Mouse (Mus musculus): Measurements from ENCODE around the gene Mzf1.

Mzf1 gene

DNA sequence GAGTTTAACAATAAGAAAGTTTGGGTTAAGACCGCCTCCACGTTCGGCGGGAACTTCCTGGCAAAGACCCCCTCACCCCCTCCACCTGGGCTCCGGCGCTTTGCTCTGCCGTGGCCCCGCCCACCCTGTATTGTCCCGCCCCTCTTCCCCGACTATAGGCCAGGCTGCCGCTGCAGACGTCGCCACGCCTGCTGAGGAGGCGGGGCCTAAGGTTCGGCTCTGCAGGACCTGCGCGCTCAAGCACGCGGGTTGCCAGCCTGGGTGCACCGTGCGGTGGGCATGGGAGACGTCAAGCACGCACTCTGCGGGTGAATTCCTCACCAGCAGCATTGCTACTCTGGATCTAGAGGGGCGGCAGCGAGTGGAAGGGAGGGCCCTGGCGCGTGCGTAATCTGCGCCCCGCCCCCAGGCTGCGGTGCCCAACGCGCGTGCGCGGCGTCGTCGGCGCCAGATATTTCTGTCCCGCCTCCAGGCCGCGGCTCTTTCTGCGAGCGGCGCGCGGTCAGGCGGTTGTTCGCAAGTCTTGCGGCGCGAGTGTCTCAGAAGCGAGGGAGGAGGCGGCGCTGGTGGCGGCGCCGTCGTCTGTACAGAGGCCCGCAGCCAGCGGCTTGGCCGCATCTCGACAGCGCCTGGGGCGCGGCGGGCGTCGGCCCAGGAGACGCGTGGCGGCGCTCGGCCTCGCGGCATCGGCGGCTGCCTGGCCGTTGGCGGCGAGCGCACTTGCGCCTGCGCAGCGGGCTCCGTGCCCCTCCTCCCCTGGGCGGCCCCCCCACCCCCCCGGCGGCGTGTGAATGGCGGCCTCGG is 30.4 kb downstream of the Mzf1 start:
- Histone ChIP-seq H3K36me3 (ENCODE audit: control insufficient read depth, insufficient read depth, low read length, poor library complexity, severe bottlenecking) (peaks cover 19% of the 10 kb centered on the region), H3K27me3 (ENCODE audit: control insufficient read depth, insufficient read depth, low read length, poor library complexity, severe bottlenecking) (no peaks in the 10 kb centered on the region)
- DNase-seq (ENCODE audit: low read depth, low spot score), result peak; percentile 96

DNA sequence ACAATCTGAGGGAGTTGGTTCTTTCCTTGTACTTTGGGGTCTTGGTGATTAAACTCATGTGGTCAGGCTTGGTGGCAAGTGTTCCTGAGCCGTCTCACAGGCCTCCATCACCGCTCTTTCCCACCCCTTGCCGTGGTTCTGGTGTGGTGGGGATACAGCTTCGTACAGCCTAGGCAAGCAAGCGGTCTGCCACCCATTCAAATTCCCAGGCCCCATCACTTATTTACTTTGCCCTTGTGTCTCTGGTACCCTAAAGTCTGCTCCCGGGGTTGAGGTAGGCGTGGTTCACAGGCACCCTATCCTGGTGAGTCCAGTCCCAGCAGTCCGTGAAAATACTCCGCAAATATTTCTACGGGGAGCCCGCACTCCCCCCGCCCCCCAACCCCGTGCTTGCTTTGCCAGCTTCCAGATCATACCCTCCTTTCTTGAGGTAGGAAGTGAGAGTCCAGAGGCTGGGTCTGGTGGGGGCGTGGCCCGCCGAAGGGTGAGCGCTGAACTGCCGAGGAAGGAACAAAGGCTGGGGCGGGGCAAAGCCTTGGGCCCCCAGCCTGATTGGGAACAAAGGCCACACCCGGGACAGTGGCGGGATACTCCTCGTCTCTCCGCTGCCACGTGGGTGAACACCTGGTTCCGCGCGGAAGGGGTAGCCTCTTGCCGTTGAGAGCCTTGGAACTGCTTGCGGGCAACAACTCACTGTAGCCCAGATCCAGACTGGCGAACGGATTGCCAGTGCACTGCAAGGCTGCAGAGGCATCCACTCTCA is 31.6 kb downstream of the Mzf1 start:
- no peaks in the 10 kb centered on the region for H3K27me3 ChIP-seq (ENCODE audit: control insufficient read depth, insufficient read depth, low read length, poor library complexity, severe bottlenecking)
- peak; percentile 77 for DNase-seq (ENCODE audit: low read depth, low spot score)
- peaks cover 10% of the 10 kb centered on the region; the same call in 1 of the 2 replicates for H3K36me3 ChIP-seq (ENCODE audit: control insufficient read depth, insufficient read depth, low read length, poor library complexity, severe bottlenecking)

DNA sequence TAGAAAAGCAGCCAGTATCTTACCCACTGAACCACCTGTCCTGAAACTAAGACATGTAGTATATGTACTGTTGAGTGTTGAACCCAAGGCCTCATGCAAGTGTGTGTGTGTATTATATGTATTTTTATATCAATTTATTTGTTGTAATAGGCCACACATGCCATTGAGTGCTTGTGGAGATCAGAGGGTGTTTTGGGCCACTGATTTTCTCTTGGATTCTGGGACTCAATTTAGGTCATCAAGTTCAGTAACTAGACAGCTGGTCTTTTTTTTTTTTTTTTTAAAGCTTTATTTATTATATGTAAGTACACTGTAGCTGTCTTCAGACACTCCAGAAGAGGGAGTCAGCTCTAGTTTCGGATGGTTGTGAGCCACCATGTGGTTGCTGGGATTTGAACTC is 39.3 kb downstream of the Mzf1 start:
- no peak for DNase-seq (ENCODE audit: low read depth, low spot score)
- H3K36me3 ChIP-seq (ENCODE audit: control insufficient read depth, insufficient read depth, low read length, poor library complexity, severe bottlenecking), result no peaks in the 10 kb centered on the region
- no peaks in the 10 kb centered on the region for H3K27me3 ChIP-seq (ENCODE audit: control insufficient read depth, insufficient read depth, low read length, poor library complexity, severe bottlenecking)

DNA sequence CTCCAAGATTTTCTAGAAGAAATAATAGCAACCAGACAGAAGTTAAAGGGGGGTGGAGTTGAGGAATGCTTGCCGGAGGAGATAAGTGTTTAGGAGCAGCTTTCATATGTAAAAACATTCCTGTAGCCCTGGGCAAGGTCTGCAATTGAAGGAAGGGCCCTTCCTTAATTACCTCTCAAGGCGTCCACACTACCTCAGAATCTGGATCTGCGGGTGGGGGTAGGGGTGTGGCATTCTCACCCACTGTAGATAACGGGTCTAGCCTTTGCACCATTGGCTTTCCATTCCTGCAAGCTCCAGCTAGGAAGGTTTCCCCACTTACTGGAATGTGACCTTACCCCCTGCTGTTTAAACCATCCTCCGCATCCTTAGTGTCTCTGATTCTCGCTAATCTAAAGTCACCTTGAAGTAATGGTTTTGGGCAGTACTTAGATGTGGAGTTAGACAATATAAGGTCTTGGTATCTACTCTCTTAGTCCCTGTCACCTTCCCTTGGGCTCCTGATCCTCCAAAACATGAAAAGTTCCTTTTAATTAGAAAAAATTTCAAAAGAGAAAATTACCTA is 40.2 kb downstream of the Mzf1 start:
- DNase-seq (ENCODE audit: low read depth, low spot score), result no peak
- Histone ChIP-seq H3K36me3 (ENCODE audit: control insufficient read depth, insufficient read depth, low read length, poor library complexity, severe bottlenecking) (no peaks in the 10 kb centered on the region), H3K27me3 (ENCODE audit: control insufficient read depth, insufficient read depth, low read length, poor library complexity, severe bottlenecking) (no peaks in the 10 kb centered on the region)

DNA sequence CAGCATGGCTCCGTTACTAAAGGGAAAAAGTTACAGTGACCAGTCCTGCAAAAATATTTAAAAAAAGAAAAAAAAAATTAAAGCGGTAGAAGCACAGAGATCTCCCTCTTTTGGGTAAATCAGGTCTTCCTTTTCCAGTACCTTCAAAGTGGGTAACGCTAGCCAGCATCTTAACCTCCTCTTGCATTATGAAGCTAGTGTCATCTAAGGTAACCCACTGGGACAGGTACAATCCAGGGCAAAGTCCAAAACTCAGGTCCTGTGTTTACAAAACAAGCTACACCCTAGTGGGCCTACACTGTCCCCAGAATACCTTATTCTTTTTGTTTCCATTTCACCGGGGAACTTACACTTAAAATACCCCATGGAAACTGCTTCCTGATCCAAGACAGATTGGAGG is 40.9 kb downstream of the Mzf1 start:
- no peaks in the 10 kb centered on the region for H3K36me3 ChIP-seq (ENCODE audit: control insufficient read depth, insufficient read depth, low read length, poor library complexity, severe bottlenecking)
- no peak for DNase-seq (ENCODE audit: low read depth, low spot score)

DNA sequence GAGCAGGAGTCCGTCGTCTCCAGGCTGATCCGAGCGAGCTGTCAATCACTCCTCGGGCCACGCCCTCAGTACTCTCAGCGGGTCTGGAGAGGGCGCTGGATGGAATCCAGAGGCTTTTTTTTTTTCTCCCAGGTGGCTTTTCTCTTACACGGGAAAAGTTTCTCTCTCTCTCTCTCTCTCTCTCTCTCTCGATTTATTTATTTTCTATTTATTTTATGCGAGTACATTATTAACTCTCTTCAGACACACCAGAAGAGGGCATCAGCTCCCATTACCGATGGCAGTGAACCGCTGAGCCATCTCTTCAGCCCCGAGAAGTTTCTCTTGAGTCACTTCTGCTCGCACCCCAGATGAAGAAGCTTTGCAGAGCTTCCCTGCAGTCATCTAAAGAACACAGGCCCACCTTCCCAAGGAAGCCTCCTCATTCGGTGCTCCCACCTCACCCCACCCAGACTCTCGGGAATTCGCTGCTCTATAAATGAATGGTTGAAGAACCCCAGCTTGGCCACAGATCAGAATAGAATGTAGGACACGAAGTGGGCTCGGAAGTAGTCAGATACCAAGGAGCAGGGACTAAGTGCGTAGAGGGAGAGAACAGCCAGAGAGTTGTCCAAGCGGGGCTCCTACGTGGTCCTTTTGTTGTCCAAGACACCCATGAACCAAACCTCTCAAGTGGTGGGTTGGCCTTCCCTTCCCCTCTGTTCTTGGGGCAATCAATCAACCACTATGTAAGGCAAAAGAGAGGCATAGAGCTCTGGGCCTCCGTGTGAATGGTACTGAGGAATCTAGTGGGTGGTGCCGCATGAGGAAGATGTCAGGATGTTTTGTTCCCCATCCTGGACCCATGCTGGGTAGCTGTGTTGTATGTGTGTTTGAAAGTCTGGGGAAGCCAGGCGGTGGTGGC is 44.3 kb downstream of the Mzf1 start, which contains the start of gene Zbtb45:
Gene Zbtb45 (minus strand): TSS at position 30 of the 904 bp plus-strand sequence.
- Histone ChIP-seq H3K27me3 (ENCODE audit: control insufficient read depth, insufficient read depth, low read length, poor library complexity, severe bottlenecking) (no peaks in the 10 kb centered on the region), H3K36me3 (ENCODE audit: control insufficient read depth, insufficient read depth, low read length, poor library complexity, severe bottlenecking) (0 out of 2 replicates have a peak, but pooled peaks cover 1% of the 10 kb centered on the region)
- no peak for DNase-seq (ENCODE audit: low read depth, low spot score)

More for the DNA sequence above, 40.9 kb downstream of the Mzf1 start:
- H3K27me3 ChIP-seq (ENCODE audit: control insufficient read depth, insufficient read depth, low read length, poor library complexity, severe bottlenecking), result no peaks in the 10 kb centered on the region

DNA sequence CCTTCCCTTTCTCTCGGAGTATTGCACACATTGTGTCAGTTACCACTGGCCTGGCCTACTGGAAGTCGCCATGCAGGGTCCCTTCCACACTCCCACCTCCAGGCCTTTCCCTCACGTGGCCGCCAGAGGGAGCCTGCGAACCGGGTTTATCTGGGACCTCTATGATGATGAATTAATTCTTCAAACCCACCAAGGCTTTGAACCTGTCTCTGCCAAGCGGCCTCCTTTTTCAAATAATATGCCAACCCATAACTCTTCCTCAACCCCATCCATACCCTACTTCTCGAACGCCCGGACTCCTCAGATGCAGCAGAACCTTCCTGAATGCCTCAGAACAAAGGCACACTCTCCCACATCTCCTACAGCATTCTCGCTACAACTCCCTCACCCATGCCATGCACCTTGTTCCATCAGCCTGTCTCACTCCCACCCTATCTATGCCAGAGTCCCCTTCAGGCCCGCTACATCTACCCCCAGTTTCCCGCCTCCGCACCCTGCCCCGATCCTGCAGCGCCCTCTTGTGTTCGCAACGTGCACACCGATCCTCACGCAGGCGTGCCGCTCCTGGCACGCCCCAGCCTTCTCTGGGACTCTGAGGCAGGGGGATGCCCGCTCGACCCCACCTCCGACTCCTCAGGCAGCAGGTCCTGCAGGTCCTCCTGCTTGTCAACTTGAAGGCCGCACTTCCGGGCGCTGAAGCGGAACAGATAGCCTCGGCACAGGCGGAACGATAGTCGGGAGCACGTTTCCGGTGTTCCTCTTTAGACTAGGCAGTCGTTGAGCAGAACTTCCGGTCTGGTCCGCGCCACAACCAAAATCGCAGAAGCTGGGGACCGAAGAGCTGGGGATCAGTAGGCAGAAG is 45.2 kb downstream of the Mzf1 start:
- peak; percentile 88 for DNase-seq (ENCODE audit: low read depth, low spot score)
- Histone ChIP-seq H3K27me3 (ENCODE audit: control insufficient read depth, insufficient read depth, low read length, poor library complexity, severe bottlenecking) (no peaks in the 10 kb centered on the region), H3K36me3 (ENCODE audit: control insufficient read depth, insufficient read depth, low read length, poor library complexity, severe bottlenecking) (0 out of 2 replicates have a peak, but pooled peaks cover 1% of the 10 kb centered on the region)

DNA sequence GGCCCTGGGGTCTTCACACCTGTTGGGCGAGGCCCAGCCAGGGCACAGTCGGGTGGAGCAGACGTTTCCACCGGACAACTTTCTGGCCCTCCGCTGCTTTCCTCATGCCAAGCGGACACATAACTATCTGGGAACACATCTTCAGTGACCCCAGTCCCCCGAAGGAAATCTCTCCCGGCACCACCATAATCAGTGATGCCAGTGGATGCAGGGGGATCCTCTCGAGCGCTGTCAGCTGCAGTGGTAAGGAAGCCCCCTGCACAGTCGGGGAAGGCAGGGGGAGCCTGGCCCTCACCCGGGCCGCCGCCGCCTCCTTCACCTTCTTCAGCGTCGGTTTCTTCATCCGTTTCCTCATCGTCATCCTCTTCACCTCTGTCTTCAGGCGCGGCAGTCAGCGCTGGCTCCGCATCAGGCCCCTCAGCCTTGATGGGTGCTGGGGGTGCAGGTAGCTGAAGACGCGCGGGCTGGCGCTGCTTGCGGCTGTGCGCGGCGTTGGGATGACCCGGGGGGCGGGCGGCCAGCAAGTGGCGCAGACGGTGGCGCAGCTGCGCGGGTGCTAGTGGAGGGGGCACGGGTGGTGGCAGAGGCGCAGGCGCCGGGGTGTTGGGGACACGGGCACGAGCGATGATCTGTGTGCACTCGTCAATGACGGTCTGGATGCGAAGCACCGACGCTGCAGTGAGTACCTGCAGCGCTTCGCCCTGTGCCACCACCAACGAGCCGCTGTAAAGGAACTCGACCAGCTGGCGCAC is 47.0 kb downstream of the Mzf1 start:
- no peaks in the 10 kb centered on the region for H3K27me3 ChIP-seq (ENCODE audit: control insufficient read depth, insufficient read depth, low read length, poor library complexity, severe bottlenecking)
- H3K36me3 ChIP-seq (ENCODE audit: control insufficient read depth, insufficient read depth, low read length, poor library complexity, severe bottlenecking), result 0 out of 2 replicates have a peak, but pooled peaks cover 1% of the 10 kb centered on the region
- no peak for DNase-seq (ENCODE audit: low read depth, low spot score)

DNA sequence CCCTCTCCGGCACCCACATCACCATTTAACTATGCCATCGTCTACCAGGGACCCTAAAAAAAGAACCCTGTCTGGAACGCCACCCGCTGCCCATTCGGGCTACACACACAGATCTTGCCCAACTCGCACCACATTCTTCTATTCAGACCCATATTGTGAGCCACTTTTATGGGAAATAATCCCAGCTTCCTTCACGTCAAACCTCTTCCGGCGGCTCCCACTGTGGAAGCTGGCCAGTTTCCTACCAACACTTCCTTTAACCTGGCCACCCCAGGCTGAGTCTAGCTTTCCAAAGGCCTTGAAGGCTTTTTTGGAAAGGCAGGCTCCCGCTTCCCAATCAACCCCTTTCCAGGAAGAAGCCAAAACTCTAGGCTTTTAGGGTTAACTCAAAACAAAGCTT is 48.0 kb downstream of the Mzf1 start:
- no peak for DNase-seq (ENCODE audit: low read depth, low spot score)
- Histone ChIP-seq H3K27me3 (ENCODE audit: control insufficient read depth, insufficient read depth, low read length, poor library complexity, severe bottlenecking) (no peaks in the 10 kb centered on the region), H3K36me3 (ENCODE audit: control insufficient read depth, insufficient read depth, low read length, poor library complexity, severe bottlenecking) (0 out of 2 replicates have a peak, but pooled peaks cover 1% of the 10 kb centered on the region)

DNA sequence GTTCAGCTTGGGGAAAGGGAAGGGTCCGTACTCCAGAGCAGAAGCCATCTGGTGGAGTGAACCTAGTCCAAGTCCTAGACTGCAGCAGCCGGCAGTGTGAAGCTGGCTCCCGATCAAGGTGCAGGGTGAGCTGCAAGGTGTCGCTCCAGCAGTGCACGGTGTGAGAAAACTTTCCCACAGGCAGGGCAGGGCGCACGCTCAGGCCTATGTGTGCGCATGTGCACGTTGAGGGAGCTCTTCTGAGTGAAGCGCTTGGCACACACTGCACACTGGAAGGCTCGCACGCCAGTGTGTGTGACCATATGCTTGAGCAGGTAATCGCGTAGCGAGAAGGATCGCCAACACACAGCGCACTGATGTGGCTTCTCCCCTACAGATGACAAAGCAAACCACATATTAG is 48.6 kb downstream of the Mzf1 start:
- no peak for DNase-seq (ENCODE audit: low read depth, low spot score)
- Histone ChIP-seq H3K36me3 (ENCODE audit: control insufficient read depth, insufficient read depth, low read length, poor library complexity, severe bottlenecking) (0 out of 2 replicates have a peak, but pooled peaks cover 1% of the 10 kb centered on the region), H3K27me3 (ENCODE audit: control insufficient read depth, insufficient read depth, low read length, poor library complexity, severe bottlenecking) (no peaks in the 10 kb centered on the region)

DNA sequence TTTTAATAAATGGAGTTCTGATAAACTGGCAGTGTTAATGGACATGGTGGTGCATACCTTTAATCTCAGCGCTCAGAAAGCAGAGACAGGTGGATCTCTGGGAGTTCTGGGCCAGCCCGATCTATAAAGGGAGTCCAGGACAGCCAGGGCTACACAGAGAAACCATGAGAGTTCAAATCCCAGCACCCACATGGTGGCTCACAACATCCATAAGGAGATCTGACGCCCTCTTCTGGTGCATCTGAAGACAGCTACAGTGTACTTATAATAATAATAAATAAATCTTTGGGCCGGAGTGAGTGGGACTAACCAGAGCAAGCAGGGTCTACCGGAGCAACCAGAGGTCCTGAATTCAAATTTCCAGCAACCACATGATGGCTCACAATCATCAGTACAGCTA is 51.2 kb downstream of the Mzf1 start:
- Histone ChIP-seq H3K27me3 (ENCODE audit: control insufficient read depth, insufficient read depth, low read length, poor library complexity, severe bottlenecking) (no peaks in the 10 kb centered on the region), H3K36me3 (ENCODE audit: control insufficient read depth, insufficient read depth, low read length, poor library complexity, severe bottlenecking) (0 out of 2 replicates have a peak, but pooled peaks cover 1% of the 10 kb centered on the region)
- DNase-seq (ENCODE audit: low read depth, low spot score), result no peak

DNA sequence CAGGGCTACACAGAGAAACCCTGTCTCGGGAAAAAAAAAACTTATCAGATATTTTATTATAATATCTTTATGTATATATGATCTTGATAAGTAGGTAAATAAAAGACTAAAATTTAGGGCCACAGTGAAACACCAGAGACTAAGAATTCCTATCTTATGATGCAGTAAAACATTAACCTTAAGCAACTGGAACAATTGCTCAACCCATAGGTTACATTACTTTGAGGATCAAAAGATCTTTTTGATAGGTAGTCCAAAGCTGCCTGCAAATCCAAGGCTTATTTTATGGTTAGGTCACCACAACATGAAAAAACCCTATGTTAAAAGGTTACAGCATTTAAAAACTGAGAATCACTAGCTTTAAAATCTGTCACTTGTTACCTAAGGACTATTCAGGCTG is 53.0 kb downstream of the Mzf1 start:
- Histone ChIP-seq H3K36me3 (ENCODE audit: control insufficient read depth, insufficient read depth, low read length, poor library complexity, severe bottlenecking) (no peaks in the 10 kb centered on the region), H3K27me3 (ENCODE audit: control insufficient read depth, insufficient read depth, low read length, poor library complexity, severe bottlenecking) (no peaks in the 10 kb centered on the region)
- no peak for DNase-seq (ENCODE audit: low read depth, low spot score)

DNA sequence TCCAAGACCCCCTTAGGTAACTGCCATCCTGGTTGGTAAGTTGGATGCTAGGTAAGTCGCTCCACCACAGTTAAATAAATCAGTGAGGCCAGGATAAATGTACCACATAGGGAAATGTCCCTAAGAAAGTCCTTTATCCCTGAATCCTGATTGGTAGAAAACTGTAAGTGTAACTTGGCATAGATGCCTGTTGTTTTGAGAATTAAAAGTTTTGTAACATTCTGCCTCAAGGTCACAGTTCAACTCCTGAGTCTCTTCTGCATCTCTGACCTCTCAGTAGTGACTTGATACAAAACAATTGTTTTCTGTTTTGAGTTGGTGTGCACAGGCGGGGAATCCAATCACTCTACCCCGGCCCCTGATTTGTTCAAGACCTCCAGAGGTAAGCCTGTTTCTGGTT is 55.7 kb downstream of the Mzf1 start, which contains the start of gene Trim28:
Gene Trim28 (plus strand): TSS at position 264 of the 400 bp plus-strand sequence.
- no peaks in the 10 kb centered on the region for H3K36me3 ChIP-seq (ENCODE audit: control insufficient read depth, insufficient read depth, low read length, poor library complexity, severe bottlenecking)
- H3K27me3 ChIP-seq (ENCODE audit: control insufficient read depth, insufficient read depth, low read length, poor library complexity, severe bottlenecking), result no peaks in the 10 kb centered on the region
- DNase-seq (ENCODE audit: low read depth, low spot score), result no peak
